Mouse (Mus musculus) gastrocnemius, postnatal 10 days (tissue): Measurements from ENCODE around the gene Prss41. TPM values are rescaled to one million over a fixed set of nuclear protein-coding genes. Genes with fewer than 3 reads are reported as not detected.

Experiments used
- microRNA-seq, 2 experiments: library from miRNA; unstranded; fragments of <30 nt; microRNA quantifications; one replicate each; pipeline ENCODE4 v1.2.0; 2021
- total RNA-seq, 2 experiments: library from RNA; stranded (reverse); gene quantifications; 2 replicates each; pipeline ENCODE4 v1.2.3; 2021

Prss41 gene
- total RNA-seq, 2 experiments from 2014 or later = not detected

Small RNA genes lying within 50 kb of the gene (microRNA-seq; reads per million reads assigned to microRNA genes)
- 0.25 to 1.6 reads per million in 2 experiments for gene Mir5125

Other genes with a start within 250 kb of the Prss41 start
- 1 to 10 TPM; 6.6 to 7.0 TPM for gene Zfp13, start 244.7 kb downstream of the Prss41 start, total RNA-seq
- not detected for gene Zscan10, start 243.3 kb downstream of the Prss41 start, total RNA-seq
- gene Mmp25, start 198.9 kb downstream of the Prss41 start, total RNA-seq = under 1 TPM; 0.35 to 0.43 TPM
- gene Bicdl2, start 183.7 kb downstream of the Prss41 start, total RNA-seq = not detected
- 100 to 1,000 TPM; 273 to 283 TPM for gene Hcfc1r1, start 170.6 kb downstream of the Prss41 start, total RNA-seq
- 10 to 100 TPM; 17.7 to 21.2 TPM for gene Thoc6, start 170.3 kb downstream of the Prss41 start, total RNA-seq
- gene Tnfrsf12a, start 166.7 kb downstream of the Prss41 start, total RNA-seq = 10 to 100 TPM; 33.4 to 51.3 TPM
- not detected for gene Cldn6, start 164.9 kb downstream of the Prss41 start, total RNA-seq
- under 1 TPM; 0.54 to 0.70 TPM for gene Cldn9, start 160.1 kb downstream of the Prss41 start, total RNA-seq
- gene 1520401A03Rik, start 121.4 kb downstream of the Prss41 start, total RNA-seq = under 1 TPM; 0.12 to 0.23 TPM
- gene Pkmyt1, start 117.8 kb downstream of the Prss41 start, total RNA-seq = 1 to 10 TPM; 4.7 to 5.6 TPM
- gene Paqr4, start 103.3 kb downstream of the Prss41 start, total RNA-seq = 1 to 10 TPM; 7.6 to 9.4 TPM
- gene Kremen2, start 98.3 kb downstream of the Prss41 start, total RNA-seq = not detected
- 10 to 100 TPM; 39.0 to 39.5 TPM for gene Flywch1, start 72.6 kb downstream of the Prss41 start, total RNA-seq
- 1 to 10 TPM; 3.4 to 3.8 TPM for gene Flywch2, start 58.1 kb downstream of the Prss41 start, total RNA-seq
- 100 to 1,000 TPM; 177 to 255 TPM for gene Srrm2, start 53.6 kb downstream of the Prss41 start, total RNA-seq
- 100 to 1,000 TPM; 364 to 374 TPM for gene Elob, start 15.0 kb downstream of the Prss41 start, total RNA-seq
- gene Prss33, start 8.1 kb downstream of the Prss41 start, total RNA-seq = not detected
- gene Prss32, start 317 bp downstream of the Prss41 start, total RNA-seq = not detected
- not detected for gene Prss21, start 23.9 kb upstream of the Prss41 start, total RNA-seq
- not detected for gene Dcpp1, start 36.7 kb upstream of the Prss41 start, total RNA-seq
- gene Dcpp2, start 36.7 kb upstream of the Prss41 start, total RNA-seq = not detected
- not detected for gene Dcpp3, start 73.3 kb upstream of the Prss41 start, total RNA-seq
- not detected for gene Sbp, start 97.5 kb upstream of the Prss41 start, total RNA-seq
- not detected for gene Sbpl, start 111.1 kb upstream of the Prss41 start, total RNA-seq
- not detected for gene Prss30, start 136.4 kb upstream of the Prss41 start, total RNA-seq
- gene Prss22, start 153.9 kb upstream of the Prss41 start, total RNA-seq = not detected
- not detected for gene Prss27, start 194.0 kb upstream of the Prss41 start, total RNA-seq
- gene Kctd5, start 229.3 kb upstream of the Prss41 start, total RNA-seq = 10 to 100 TPM; 16.9 to 18.2 TPM